Mouse (Mus musculus) CD8-positive naive resting alpha-beta T cell, adult 57 days (primary cell): ENCODE data around the gene Cideb. TPM values are rescaled to one million over a fixed set of nuclear protein-coding genes. Genes with fewer than 3 reads are reported as not detected.

Source experiments
- total RNA-seq: library from RNA; stranded (reverse); gene quantifications from one replicate; pipeline ENCODE4 v1.2.4, GENCODE M21; 2023

Cideb gene
- total RNA-seq: not detected

GRCm38 (mm10) chr14:55758363-55758784, at the start of gene Cideb:
Gene Cideb (minus strand): TSS chr14:55758458.

DNA sequence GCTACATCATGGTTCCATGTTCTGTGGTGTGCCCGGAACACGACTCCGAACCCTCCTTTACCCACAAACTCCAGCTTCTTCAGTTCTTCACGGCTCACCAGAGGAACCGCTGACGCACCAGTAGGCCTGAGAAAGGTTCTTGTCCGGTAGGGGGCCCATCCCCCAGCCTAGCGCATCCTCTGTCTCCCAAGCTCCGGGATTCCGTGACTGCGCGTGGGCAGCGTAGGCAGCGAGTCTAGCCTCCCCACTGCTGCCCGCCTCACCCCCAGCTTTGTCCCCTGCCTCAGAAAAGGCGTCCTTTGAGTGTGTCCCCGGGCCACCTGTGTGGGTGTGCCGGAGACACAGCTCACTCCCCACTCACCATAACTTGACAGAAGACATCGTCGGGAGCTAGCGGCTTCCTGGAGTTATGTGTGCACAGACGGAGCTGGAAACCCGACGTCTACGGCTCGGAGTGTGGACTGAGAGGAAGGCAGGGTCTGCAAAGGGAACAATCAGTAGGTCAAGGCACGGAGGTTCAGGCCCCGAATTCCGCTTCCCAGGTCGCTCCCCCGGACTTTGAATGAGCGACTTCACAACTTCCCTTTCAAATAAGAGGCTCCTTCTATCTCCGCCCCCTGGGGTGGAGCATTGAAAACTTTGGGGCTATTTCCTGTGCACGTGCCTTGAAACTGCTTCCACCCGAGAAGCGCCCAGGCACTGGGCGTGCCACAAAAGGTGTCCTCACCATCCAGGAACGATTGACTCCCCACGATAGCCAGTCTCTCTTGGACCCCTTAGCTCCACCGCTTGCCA, 30.2 kb upstream of the Cideb start, which contains the start of gene Ripk3:
Gene Ripk3, minus strand, starts transcription at position 610 of the 795 bp plus-strand sequence.

DNA sequence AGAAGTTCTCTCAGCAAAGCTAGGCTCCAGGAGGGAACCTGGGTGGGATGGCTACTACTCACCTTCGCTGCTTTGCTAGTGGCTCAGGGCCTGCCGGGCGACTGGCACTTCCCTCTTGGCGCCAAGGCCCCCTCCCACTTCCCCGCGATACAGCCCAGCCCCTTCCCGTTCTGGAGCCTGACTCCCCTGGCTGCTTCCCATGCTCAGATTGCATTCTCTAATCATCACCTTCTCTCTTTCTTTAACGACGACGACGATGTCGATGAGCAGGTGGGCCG, 25.6 kb upstream of the Cideb start, which contains the start of gene Adcy4:
Gene Adcy4, minus strand, starts transcription at position 138 of the 278 bp plus-strand sequence.

DNA sequence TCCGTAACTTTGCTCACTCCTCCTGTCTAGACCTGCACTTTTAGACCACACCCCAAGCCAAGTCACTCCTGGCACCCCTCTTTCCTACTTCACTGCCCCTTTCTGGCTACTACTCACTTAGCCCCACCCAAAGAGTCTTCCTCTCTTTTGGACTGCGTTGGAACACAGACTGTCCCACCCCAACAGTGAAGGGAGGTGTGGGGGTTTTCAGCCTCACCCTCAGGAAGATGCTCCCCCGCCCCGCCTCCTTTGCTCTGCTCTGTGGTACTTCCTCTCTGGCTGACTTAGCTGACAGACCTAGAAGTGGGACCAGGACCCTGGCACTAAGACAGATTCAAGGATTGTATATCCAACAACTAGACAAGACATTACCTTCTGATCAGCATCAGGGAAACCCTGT, 7.4 kb upstream of the Cideb start, which contains the start of gene Ltb4r1:
Gene Ltb4r1, plus strand, starts transcription at position 267 of the 400 bp plus-strand sequence.

DNA sequence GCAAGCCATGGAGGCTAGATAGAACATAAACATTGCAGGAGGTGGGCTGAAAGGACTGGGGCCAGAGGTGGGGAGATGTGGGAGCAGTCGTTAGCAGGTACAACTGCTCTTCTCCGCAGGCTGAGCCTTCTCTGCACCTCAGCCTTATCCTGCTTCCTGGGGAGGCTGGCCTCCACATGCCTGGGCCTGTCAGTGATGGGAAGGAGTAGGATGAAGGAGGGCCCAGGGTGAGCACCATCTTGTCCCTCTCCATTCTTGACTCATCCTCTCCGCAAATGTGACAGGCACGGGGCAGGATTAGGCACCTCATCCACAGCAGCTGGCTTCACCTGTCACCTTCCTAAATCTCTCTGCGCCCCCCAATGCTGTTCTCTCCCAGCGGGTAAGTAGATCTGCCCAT, 2.9 kb upstream of the Cideb start, which contains the start of gene Ltb4r2:
Gene Ltb4r2, plus strand, starts transcription at position 266 of the 400 bp plus-strand sequence.

DNA sequence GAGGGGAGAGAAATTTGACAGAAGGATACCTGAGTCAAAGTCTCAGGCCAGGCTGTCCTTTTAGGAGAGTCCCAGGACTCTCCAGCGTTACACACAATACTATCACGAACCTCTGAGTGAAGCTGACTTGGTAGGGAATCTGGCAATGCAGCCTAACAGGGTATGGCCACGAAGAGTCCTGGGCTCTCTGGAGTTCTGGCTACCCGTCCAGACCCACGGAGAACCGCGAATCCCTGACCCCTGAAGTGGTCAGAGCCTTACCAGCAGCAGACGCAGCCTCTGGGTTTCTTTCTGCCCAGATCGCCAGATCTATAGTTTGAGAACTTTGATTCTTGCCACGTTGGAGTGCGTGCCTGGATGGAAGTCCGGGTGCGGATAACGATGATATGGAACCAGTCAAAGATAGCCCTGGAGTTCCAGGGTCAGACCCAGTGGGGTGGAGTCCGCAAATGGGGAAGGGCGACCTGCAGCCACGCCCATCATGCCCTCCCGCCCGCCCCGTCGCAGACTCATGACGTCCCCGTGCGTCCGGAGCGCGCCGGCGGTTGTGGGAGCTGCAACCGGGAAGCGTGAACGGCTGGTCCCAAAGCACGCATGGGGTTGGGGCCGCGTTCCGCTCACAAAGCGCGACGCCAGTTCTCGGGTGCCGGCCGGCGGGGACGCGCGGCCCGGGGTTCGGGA, 12.9 kb downstream of the Cideb start, which contains the start of the genes Dhrs1 and Nop9:
Gene Dhrs1, minus strand, starts transcription at position 511 of the 681 bp plus-strand sequence.
Gene Nop9, plus strand, starts transcription at position 514 of the 681 bp plus-strand sequence.

DNA sequence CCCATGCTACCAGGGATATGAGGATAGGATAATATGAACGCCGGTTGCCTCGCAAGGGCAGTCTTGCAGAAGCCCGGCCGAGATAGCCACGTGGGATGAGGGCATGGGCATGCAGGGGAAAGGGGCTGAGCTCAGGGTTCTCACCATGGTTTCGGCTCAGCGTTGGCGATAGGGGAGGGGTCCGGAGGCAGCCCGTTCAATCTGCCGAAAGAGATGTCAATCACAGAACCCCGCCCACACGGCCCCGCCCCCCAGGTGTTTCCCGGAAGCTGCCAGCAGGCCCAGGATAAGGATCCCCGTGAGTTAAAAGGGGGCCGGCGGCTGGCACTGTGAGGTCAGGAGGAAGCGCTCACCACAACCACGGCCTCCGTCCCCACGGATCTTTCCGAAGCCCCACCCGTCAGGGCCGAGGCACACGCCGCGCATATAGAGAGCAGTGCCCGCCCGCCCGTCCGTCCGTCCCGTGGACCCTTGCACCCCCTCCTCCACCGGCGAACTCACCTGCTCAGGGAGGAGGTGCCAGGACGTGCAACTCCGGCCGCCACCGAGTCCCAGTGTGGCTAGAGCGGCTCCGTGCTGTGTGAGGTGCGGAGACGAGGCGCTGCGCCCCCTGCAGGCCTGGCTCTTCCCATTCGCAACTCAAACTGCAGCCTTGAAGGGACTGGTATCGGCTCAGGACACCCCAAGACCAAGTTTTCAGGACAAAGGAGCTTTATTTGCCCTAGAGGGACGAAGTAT, 36.4 kb downstream of the Cideb start, which contains the start of gene Rabggta:
Gene Rabggta, minus strand, starts transcription at position 564 of the 738 bp plus-strand sequence.

GRCm38 (mm10) chr14:55713729-55714122, 44.5 kb downstream of the Cideb start, which contains the start of gene Tgm1:
Gene Tgm1 (minus strand): TSS chr14:55713926.

Other genes with a start within 250 kb of the Cideb start
- gene Cpne6, start 248.0 kb downstream of the Cideb start, total RNA-seq: not detected
- gene Nrl, start 233.5 kb downstream of the Cideb start, total RNA-seq: not detected
- gene Pck2, start 218.2 kb downstream of the Cideb start, total RNA-seq: 10.7 TPM
- gene Dcaf11, start 198.5 kb downstream of the Cideb start, total RNA-seq: 72.0 TPM
- 2.6 TPM for gene A730061H03Rik, start 198.1 kb downstream of the Cideb start, total RNA-seq
- not detected for gene Fitm1, start 182.8 kb downstream of the Cideb start, total RNA-seq
- 323 TPM for gene Psme1, start 180.3 kb downstream of the Cideb start, total RNA-seq
- 26.3 TPM for gene Emc9, start 173.2 kb downstream of the Cideb start, total RNA-seq
- 372 TPM for gene Psme2, start 167.3 kb downstream of the Cideb start, total RNA-seq
- 91.9 TPM for gene Rnf31, start 166.8 kb downstream of the Cideb start, total RNA-seq
- gene Irf9, start 154.9 kb downstream of the Cideb start, total RNA-seq: 90.0 TPM
- gene Rec8, start 140.4 kb downstream of the Cideb start, total RNA-seq: not detected
- gene Ipo4, start 122.5 kb downstream of the Cideb start, total RNA-seq: 65.4 TPM
- gene Gm49378, start 120.6 kb downstream of the Cideb start, total RNA-seq: 4.2 TPM
- gene Tm9sf1, start 114.7 kb downstream of the Cideb start, total RNA-seq: 40.1 TPM
- gene Tssk4, start 108.3 kb downstream of the Cideb start, total RNA-seq: 4.1 TPM
- 45.7 TPM for gene Mdp1, start 98.0 kb downstream of the Cideb start, total RNA-seq
- gene Gmpr2, start 86.5 kb downstream of the Cideb start, total RNA-seq: 18.6 TPM
- 164 TPM for gene Nedd8, start 86.3 kb downstream of the Cideb start, total RNA-seq
- gene Tinf2, start 76.6 kb downstream of the Cideb start, total RNA-seq: 101 TPM
- gene Tgm1, start 44.5 kb downstream of the Cideb start, total RNA-seq: 0.95 TPM
- gene Rabggta, start 36.2 kb downstream of the Cideb start, total RNA-seq: 85.8 TPM
- 11.6 TPM for gene Dhrs1, start 12.8 kb downstream of the Cideb start, total RNA-seq
- 30.4 TPM for gene Nop9, start 12.8 kb downstream of the Cideb start, total RNA-seq
- 0.18 TPM for gene Ltb4r2, start 3.0 kb upstream of the Cideb start, total RNA-seq
- 0.37 TPM for gene Ltb4r1, start 7.5 kb upstream of the Cideb start, total RNA-seq
- gene Adcy4, start 25.6 kb upstream of the Cideb start, total RNA-seq: 0.52 TPM
- gene Ripk3, start 30.4 kb upstream of the Cideb start, total RNA-seq: 40.3 TPM
- gene Nfatc4, start 64.7 kb upstream of the Cideb start, total RNA-seq: not detected
- 0.43 TPM for gene Nynrin, start 95.6 kb upstream of the Cideb start, total RNA-seq
- gene Cbln3, start 125.9 kb upstream of the Cideb start, total RNA-seq: not detected
- gene Khnyn, start 126.5 kb upstream of the Cideb start, total RNA-seq: 63.1 TPM
- 44.2 TPM for gene Sdr39u1, start 141.8 kb upstream of the Cideb start, total RNA-seq
- gene Cma1, start 186.2 kb upstream of the Cideb start, total RNA-seq: not detected
- not detected for gene Cma2, start 192.5 kb upstream of the Cideb start, total RNA-seq